Mouse (Mus musculus) liver, postnatal 0 days (tissue): Measurements from ENCODE around the gene Zfp131. TPM values are rescaled to one million over a fixed set of nuclear protein-coding genes. Genes with fewer than 3 reads are reported as not detected.
A peak's percentile ranks its signal among the peaks of the same experiment; 100 is the strongest.
"Not testable (repeated sequence)": the region's sequence is repeated elsewhere in the genome, so short reads cannot be mapped to it uniquely, and the experiment has no call there.

Experiments used
- ATAC-seq: fragments of 200-750 bp; cut with Nextera tagmentation; 2 replicates; pipeline ENCODE4 v1.8.0; 2017; ENCODE audit warnings: mild to moderate bottlenecking, moderate library complexity
- DNase-seq: peaks from one replicate; pipeline ENCODE4 v3.0.0-alpha.2; 2016
- H3K27ac ChIP-seq: fragments of 300-500 bp; sonication (generic); 2 replicates; pipeline ENCODE4 v1.5.1; 2014; ENCODE audit warnings: antibody characterized with exemption, moderate library complexity, mild to moderate bottlenecking, low read depth
- H3K27me3 ChIP-seq: fragments of 300-500 bp; sonication (generic); 2 replicates; pipeline ENCODE4 v1.6.1; 2014; ENCODE audit warnings: low read length, control low read depth, mixed read lengths; ENCODE audit not compliant: insufficient read depth
- H3K36me3 ChIP-seq: fragments of 300-500 bp; sonication (generic); replicated peaks from 2 replicates; pipeline ENCODE4 v1.6.1; 2014; ENCODE audit warnings: mild to moderate bottlenecking, control low read depth, low read length, moderate library complexity, mixed read lengths; ENCODE audit not compliant: insufficient read depth
- H3K4me1 ChIP-seq: fragments of 300-500 bp; sonication (generic); 2 replicates; pipeline ENCODE4 v1.6.1; 2014; ENCODE audit warnings: antibody characterized with exemption, mild to moderate bottlenecking, control low read depth; ENCODE audit not compliant: insufficient read depth
- H3K4me2 ChIP-seq: fragments of 300-500 bp; sonication (generic); 2 replicates; pipeline ENCODE4 v1.6.1; 2014; ENCODE audit warnings: low read depth, mild to moderate bottlenecking, low read length, moderate library complexity, mixed read lengths
- H3K4me3 ChIP-seq: fragments of 300-500 bp; sonication (generic); 2 replicates; pipeline ENCODE4 v1.5.1; 2014; ENCODE audit warnings: low read depth, low read length
- H3K9ac ChIP-seq: fragments of 300-500 bp; sonication (generic); replicated peaks from 2 replicates; pipeline ENCODE4 v1.6.1; 2014; ENCODE audit warnings: mild to moderate bottlenecking, moderate library complexity
- H3K9me3 ChIP-seq: fragments of 300-500 bp; sonication (generic); 2 replicates; pipeline ENCODE4 v1.6.1; 2016; ENCODE audit warnings: mild to moderate bottlenecking, control low read depth, low read length, mixed read lengths
- CTCF ChIP-seq: sonication (generic); IDR thresholded peaks from 2 replicates; pipeline ENCODE4 v1.5.1; 2016; ENCODE audit warnings: antibody characterized with exemption, low read depth
- EP300 ChIP-seq: IDR thresholded peaks from 2 replicates; pipeline ENCODE4 v1.6.1; 2016; ENCODE audit warnings: antibody characterized with exemption, low read depth, mild to moderate bottlenecking
- whole genome bisulfite sequencing: fragments of 180-500 bp; shearing (Covaris S2); extraction: QIAGEN DNeasy Blood & Tissue Kit; methylation state at CpG from one replicate; pipeline ENCODE4 v1.1.7; 2014; ENCODE audit not compliant: insufficient replicate concordance; 5-methylcytosine and 5-hydroxymethylcytosine counted together
- polyA plus RNA-seq: library from polyadenylated mRNA; unstranded; fragments of >200 nt; fragmentation: Nextera tagmentation; extraction: Ambion mirVana; gene quantifications from 2 replicates; pipeline ENCODE4 v1.2.1, GENCODE M21; 2015

The Zfp131 gene
- 8.8 and 11.0 TPM in 2 replicates for polyA plus RNA-seq

DNA sequence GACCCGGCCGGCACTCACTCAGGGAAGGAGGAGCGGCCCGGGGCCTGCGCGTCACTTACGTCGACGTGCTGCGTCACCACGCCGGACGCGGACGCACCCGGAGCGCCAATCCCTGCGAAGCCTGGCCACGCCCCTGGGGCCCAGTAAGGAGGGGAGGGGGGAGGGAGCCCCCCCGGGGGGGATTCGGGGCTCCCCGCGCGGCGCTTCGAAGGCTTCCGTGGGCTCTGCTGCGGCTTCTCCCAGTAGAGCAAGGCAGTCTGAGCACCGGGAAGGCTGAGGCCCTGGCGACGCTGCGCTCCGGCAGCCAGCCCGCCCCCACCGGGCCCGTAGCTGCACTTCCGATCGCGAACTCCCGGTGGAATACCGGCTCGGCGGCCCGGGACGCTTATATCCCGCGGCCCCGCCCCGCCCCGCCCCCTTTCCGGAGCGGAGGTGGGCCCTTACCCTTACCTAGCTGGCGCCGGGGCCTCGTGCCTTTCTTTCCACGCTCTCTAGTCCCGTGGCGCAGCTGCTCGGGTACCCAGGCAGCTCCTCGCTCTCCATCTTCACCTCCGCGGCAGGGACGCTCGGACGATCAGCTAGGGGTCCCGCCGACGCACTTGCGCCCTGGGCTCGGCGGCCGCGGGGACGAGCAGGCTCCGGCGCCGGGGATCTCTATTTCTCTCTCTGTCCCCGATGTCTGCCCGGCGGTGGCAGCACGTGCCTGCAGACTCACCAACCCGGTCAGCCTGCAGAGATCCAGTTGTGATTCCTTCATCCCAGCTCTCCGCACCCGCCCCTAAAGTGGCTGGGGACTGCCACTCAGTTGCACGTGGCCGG, at the start of gene Zfp131:
TSS of gene Zfp131 (minus strand) at position 129 of the 819 bp plus-strand sequence.
- Histone ChIP-seq H3K27me3 (no peaks in the 10 kb centered on the region), H3K27ac (peak within 1 kb of the TSS; percentile 96), H3K4me2 (peak within 1 kb of the TSS; percentile 97), H3K4me3 (peak within 1 kb of the TSS; percentile 90), H3K36me3 (peaks cover 22% of the 10 kb centered on the region), H3K9ac (peak within 1 kb of the TSS; percentile 95), H3K4me1 (peaks cover 11% of the 10 kb centered on the region), H3K9me3 (no peaks in the 10 kb centered on the region)
- peak; percentile 95 for DNase-seq
- TF ChIP-seq CTCF (no peak), EP300 (peak; percentile 24; the same call in 1 of the 2 replicates)
- WGBS, result under 1% methylated on average over 64 of the region's 86 CpGs
- peak; percentile 95 for ATAC-seq

DNA sequence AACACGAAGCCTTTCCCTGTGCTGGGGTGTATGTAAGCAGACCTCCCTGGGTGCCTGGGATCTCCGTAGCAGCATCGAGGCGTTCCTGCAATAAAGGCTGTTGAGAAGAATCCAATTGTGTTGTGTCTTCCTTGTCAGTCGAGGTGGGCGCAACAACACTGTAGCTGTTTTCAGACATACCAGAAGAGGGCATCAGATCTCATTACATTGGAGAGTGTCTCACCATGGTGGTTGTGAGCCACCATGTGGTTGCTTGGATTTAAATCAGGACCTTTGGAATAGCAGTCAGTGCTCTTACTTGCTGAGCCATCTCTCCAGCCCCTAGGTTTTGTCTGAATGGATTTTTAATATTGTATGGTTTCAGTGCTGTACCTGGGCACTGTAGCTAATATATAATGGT, 49.3 kb upstream of the Zfp131 start:
- not testable (repeated sequence) for H3K27me3 ChIP-seq, DNase-seq, H3K4me1 ChIP-seq, H3K36me3 ChIP-seq, H3K4me2 ChIP-seq, ATAC-seq, H3K27ac ChIP-seq, H3K4me3 ChIP-seq, H3K9me3 ChIP-seq, H3K9ac ChIP-seq
- WGBS, result 27% methylated on average over 6 of the region's 6 CpGs
- TF ChIP-seq CTCF, result peak; percentile 47

DNA sequence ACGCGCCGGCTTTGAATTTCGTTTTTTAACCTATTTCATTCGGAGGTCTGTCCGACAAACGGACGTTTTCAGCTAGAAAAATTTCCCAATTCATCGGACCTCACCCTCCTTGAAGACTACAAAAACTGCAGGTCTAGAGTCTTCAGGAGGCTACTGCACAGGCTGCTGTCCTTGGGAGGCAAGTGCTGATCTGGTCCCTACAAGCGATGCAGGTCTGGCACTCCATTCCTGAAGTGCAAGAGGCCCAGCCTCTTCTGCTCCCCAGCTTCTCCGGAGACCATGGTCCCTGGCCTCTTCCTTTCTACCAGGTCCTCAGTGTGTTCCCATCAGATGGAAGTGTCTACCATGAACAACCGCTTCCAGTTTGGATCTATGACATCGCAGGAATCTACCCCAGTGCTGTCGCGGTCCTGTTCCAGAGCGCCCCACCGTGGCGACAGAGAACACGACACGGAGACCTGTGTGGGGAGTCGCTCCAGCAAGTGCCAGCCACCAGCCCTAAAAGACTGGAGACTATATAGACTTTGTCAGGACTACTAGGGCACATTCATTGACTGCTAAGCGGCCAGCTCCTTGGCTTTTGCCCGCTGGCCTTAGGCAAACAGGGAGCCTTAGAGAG, 47.1 kb upstream of the Zfp131 start:
- not testable (repeated sequence) for H3K9ac ChIP-seq, H3K4me3 ChIP-seq, H3K27ac ChIP-seq, H3K4me2 ChIP-seq, H3K9me3 ChIP-seq, H3K27me3 ChIP-seq, H3K36me3 ChIP-seq, H3K4me1 ChIP-seq
- peak; percentile 41 for TF ChIP-seq CTCF
- ATAC-seq (peak; percentile 61), DNase-seq (peak; percentile 43)
- 10% methylated on average over 14 of the region's 23 CpGs for WGBS

DNA sequence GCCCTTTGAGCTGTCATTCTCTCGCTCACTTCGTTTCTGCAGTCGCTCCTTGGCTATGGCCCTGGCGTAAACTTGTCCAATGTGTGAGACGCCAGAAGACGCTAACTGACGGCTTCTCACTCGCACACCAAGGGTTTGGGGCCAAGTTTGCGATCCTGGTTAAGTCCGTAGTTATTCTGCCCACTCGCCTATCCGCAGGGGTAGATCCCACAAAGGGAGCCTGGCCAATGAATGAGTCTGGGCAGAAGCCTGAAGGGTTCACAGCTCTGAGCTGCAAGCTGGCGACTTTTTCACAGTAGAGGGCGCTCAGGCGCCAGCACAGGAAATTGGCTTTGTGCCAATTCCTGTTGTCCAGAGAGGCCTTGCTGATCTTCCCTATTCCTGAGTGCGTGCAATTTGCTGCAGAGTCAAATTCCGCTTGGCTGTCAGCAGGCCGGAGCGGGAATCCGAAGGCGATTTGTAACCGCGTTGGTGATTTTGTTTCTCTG, 45.7 kb upstream of the Zfp131 start:
- ATAC-seq, result peak; percentile 57
- H3K4me3 ChIP-seq, result not testable (repeated sequence)

DNA sequence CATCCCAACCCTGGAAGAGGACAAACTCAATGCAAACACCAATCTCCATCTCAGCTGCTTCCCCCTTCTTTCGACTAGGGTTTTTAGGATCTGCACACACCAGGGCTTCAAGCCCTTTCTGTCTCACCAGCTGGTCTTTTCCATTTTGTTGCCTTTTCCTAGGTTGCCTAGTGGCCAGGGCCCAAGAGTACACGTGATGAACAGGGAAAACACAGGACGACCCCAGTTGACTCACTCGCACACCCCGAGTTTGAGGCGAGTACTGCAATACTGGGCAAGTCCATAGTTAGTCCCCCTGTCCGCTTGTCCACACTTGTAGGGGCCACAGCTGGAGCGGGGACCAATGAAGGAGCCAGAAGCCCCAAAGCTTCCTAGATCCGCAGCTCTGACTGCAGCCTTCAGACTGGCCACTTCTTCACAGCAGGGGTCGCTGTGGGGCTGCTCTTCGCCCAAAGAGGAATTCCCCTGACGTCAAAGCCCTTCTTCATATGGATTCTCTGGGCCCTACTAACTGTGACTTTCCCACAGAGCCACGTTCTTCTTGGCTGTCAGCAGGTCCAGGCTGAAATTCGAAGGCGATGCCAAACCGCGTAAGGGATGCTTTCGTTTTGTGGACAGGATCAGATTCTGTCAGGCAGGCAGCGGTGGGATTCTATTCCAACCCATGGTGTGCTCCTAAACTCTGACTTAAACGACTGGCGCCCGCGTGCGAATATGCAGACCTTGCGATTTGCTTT, 44.8 kb upstream of the Zfp131 start, which contains the start of gene D13Ertd608e:
TSS of gene D13Ertd608e (plus strand) at position 687 of the 737 bp plus-strand sequence.
- H3K4me2 ChIP-seq, result peak within 1 kb of the TSS; percentile 45
- not testable (repeated sequence) for H3K4me3 ChIP-seq, H3K36me3 ChIP-seq, H3K4me1 ChIP-seq, H3K9me3 ChIP-seq, H3K27me3 ChIP-seq, H3K27ac ChIP-seq, H3K9ac ChIP-seq
- ATAC-seq, result peak; percentile 31; the same call in 1 of the 2 replicates
- WGBS, result 17% methylated on average over 18 of the region's 25 CpGs
- DNase-seq, result peak; percentile 46
- peak; percentile 65 for TF ChIP-seq CTCF

More for the DNA sequence above, 45.7 kb upstream of the Zfp131 start:
- peak; percentile 41 for TF ChIP-seq CTCF
- H3K27ac ChIP-seq, H3K27me3 ChIP-seq, H3K9me3 ChIP-seq, H3K36me3 ChIP-seq, H3K9ac ChIP-seq, DNase-seq, H3K4me1 ChIP-seq: not testable (repeated sequence)
- peak overlapping the region; percentile 45 for H3K4me2 ChIP-seq
- 7% methylated on average over 23 of the region's 23 CpGs for whole genome bisulfite sequencing

DNA sequence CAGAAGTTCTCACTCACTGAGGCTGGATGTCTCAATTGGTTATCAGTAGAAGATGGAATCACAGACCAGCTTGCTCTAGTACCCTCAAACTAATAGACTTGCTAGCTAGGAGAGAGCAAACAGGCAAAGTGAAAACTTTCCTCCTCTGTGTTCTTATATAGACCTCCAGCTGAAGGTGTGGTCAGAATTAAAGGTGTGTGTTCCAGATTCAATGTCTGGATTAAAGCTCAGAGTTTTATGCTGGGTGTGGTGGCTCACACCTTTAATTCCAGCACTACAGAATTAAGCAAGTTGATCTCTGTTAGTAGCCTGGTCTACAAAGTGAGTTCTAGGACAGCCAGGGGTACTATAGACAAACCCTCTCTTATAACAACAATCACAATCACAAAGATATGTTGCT, 39.4 kb upstream of the Zfp131 start, which contains the start of gene AF067063:
TSS of gene AF067063 (minus strand) at position 101 of the 400 bp plus-strand sequence.
- H3K9me3 ChIP-seq, ATAC-seq, DNase-seq, H3K27me3 ChIP-seq, H3K36me3 ChIP-seq, H3K4me2 ChIP-seq, H3K4me3 ChIP-seq, H3K4me1 ChIP-seq, H3K9ac ChIP-seq, H3K27ac ChIP-seq: not testable (repeated sequence)
